Mouse (Mus musculus): ENCODE measurements around the gene Pdia5.

GRCm38 (mm10) chr16:35505786-35506185 lies 15.1 kb upstream of the Pdia5 start:
- TF ChIP-seq CTCF (IDR thresholded peaks at IDR 0.05; ENCODE audit: control insufficient read depth, insufficient read depth, insufficient read length) (no peak), CEBPB (IDR thresholded peaks at IDR 0.05; ENCODE audit: low read depth) (no peak), MYOD1 (IDR thresholded peaks at IDR 0.05; ENCODE audit: control insufficient read depth, insufficient read length, low read depth) (no peak), MYOG (IDR thresholded peaks at IDR 0.05; ENCODE audit: control insufficient read depth, extremely low read depth, insufficient read length) (no peak)

Measured in C2C12 (cell line).